In genomic region chr5:115760903-115761302, GRCm38 (mm10) we compare ENCODE assay signal across 13 mouse cellular contexts.
A peak's percentile ranks its signal among the peaks of the same experiment; 100 is the strongest.
DNase-seq lines count a peak whose midpoint lies in the region.
"Had no signal": no experiment of that assay in that cellular context is flagged by ENCODE, and none has a peak within 500 bp of the region (broad histone marks: within the 10 kb centered on the region; RNA-seq: fewer than 3 reads in every experiment).

No protein-coding gene starts in this region.

- DNase-seq in CD4-positive helper T cell, adult 2 months (ENCODE audit: low read depth, low spot score), result peak; percentile 69
- DNase-seq in CD8-positive naive resting alpha-beta T cell, adult 2 months (ENCODE audit: low read depth in 2 of 2, low spot score in 2 of 2), result peak; percentile 15 to 28
- DNase-seq in naive thymus-derived CD4-positive, alpha-beta T cell, adult 2 months (ENCODE audit: low read depth), result peak; percentile 72
- peak; percentile 80 for DNase-seq in thymus, postnatal 25 days
- DNase-seq in embryo, embryonic 10 days (ENCODE audit: low spot score), result no peak
- no peak for DNase-seq in frontal cortex, postnatal 25 days (ENCODE audit: low spot score in 2 of 2)
- no peak for DNase-seq in ovary, adult 18-20 months (ENCODE audit: low spot score)
- DNase-seq: adrenal gland, postnatal 14 days; cerebellum, adult 8-10 months; cerebellum, postnatal 36 days; kidney, adult 2 months; left cerebral cortex, postnatal 4 days; right cerebral cortex, postnatal 14 days had no signal

Comparison
In these comparisons a context has a peak if more than half of its experiments do, and no peak if none do; other contexts are left out.
1. DNase-seq: peak in CD4-positive helper T cell, adult 2 months (single experiment), CD8-positive naive resting alpha-beta T cell, adult 2 months (2 of 2), naive thymus-derived CD4-positive, alpha-beta T cell, adult 2 months (single experiment) and thymus, postnatal 25 days (single experiment); none in embryo, embryonic 10 days (single experiment), frontal cortex, postnatal 25 days (0 of 2) and ovary, adult 18-20 months (single experiment).